Mouse (Mus musculus): ENCODE results near the gene Ugt2a2. TPM values are rescaled to one million over a fixed set of nuclear protein-coding genes. Genes with fewer than 3 reads are reported as not detected.

Ugt2a2 gene
- total and polyA plus RNA-seq, 3 experiments = not detected

GRCm38 (mm10) chr5:87457701-87458100 is 24.4 kb downstream of the Ugt2a2 start:
- H3K27ac ChIP-seq (ENCODE audit: control insufficient read depth, low read depth, low read length) = no peak overlapping the region
- H3K9ac ChIP-seq (ENCODE audit: control insufficient read depth, low read depth, low read length, poor library complexity, severe bottlenecking) = no peak overlapping the region
- no peaks in the 10 kb centered on the region for H3K27me3 ChIP-seq (ENCODE audit: control insufficient read depth in 1 of 2, insufficient read depth in 2 of 2, low read length in 2 of 2)
- H3K9me3 ChIP-seq (replicated peaks; ENCODE audit: insufficient read depth, low read length) = no peaks in the 10 kb centered on the region
- no peaks in the 10 kb centered on the region for H3K79me2 ChIP-seq (ENCODE audit: control insufficient read depth, insufficient read depth, low read length, poor library complexity)
- H3K4me3 ChIP-seq (ENCODE audit: control insufficient read depth in 1 of 2, insufficient read depth in 1 of 2, low read depth in 2 of 2, low read length in 2 of 2) = no peak overlapping the region
- no peaks in the 10 kb centered on the region for H3K4me1 ChIP-seq (ENCODE audit: control insufficient read depth in 1 of 2, insufficient read depth in 2 of 2, low read length in 2 of 2)
- no peak for DNase-seq (ENCODE audit: low read depth, low spot score)
- TF ChIP-seq SMC3 (IDR thresholded peaks at IDR 0.05; ENCODE audit: low read depth, low read length) = no peak
- TF ChIP-seq MXI1 (IDR thresholded peaks at IDR 0.05; ENCODE audit: low read depth, low read length) = no peak
- TF ChIP-seq CHD2 (IDR thresholded peaks at IDR 0.05; ENCODE audit: low read length) = no peak
- TF ChIP-seq ELF1 (IDR thresholded peaks at IDR 0.05; ENCODE audit: low read depth, low read length) = no peak
- TF ChIP-seq NRF1 (IDR thresholded peaks at IDR 0.05; ENCODE audit: insufficient read depth, low read depth, low read length, poor library complexity, severe bottlenecking) = no peak
- no peak for TF ChIP-seq GABPA (IDR thresholded peaks at IDR 0.05; ENCODE audit: low read depth, low read length)
- TF ChIP-seq MEF2A (IDR thresholded peaks at IDR 0.05; ENCODE audit: extremely low read depth, insufficient replicate concordance, low read depth, low read length, poor library complexity, severe bottlenecking) = no peak
- no peak for TF ChIP-seq TCF12 (IDR thresholded peaks at IDR 0.05; ENCODE audit: low read depth, low read length)
- no peak for TF ChIP-seq MAZ (IDR thresholded peaks at IDR 0.05; ENCODE audit: low read depth, low read length)
- H3K36me3 ChIP-seq (ENCODE audit: control insufficient read depth in 1 of 2, insufficient read depth in 2 of 2, low read length in 2 of 2) = no peaks in the 10 kb centered on the region

GRCm38 (mm10) chr5:87456216-87456850 is 25.7 kb downstream of the Ugt2a2 start:
- Histone ChIP-seq H3K36me3 (ENCODE audit: control insufficient read depth in 1 of 2, insufficient read depth in 2 of 2, low read length in 2 of 2) (no peaks in the 10 kb centered on the region), H3K27me3 (ENCODE audit: control insufficient read depth in 1 of 2, insufficient read depth in 2 of 2, low read length in 2 of 2) (no peaks in the 10 kb centered on the region)

More at GRCm38 (mm10) chr5:87456216-87456850, 25.7 kb downstream of the Ugt2a2 start:
- no peaks in the 10 kb centered on the region for H3K9me3 ChIP-seq (replicated peaks; ENCODE audit: insufficient read depth, low read length)
- no peaks in the 10 kb centered on the region for H3K79me2 ChIP-seq (ENCODE audit: control insufficient read depth, insufficient read depth, low read length, poor library complexity)
- H3K4me3 ChIP-seq (ENCODE audit: control insufficient read depth in 1 of 2, insufficient read depth in 1 of 2, low read depth in 2 of 2, low read length in 2 of 2) = no peak overlapping the region
- H3K27ac ChIP-seq (ENCODE audit: control insufficient read depth, low read depth, low read length) = no peak overlapping the region
- TF ChIP-seq SIN3A (IDR thresholded peaks at IDR 0.05; ENCODE audit: low read length) (no peak), POLR2A (IDR thresholded peaks at IDR 0.05; ENCODE audit: control insufficient read depth in 1 of 2, insufficient read depth in 1 of 2, low read depth in 1 of 2, low read length in 2 of 2, poor library complexity in 1 of 2) (no peak), ZNF384 (IDR thresholded peaks at IDR 0.05; ENCODE audit: low read depth, low read length) (no peak), EP300 (IDR thresholded peaks at IDR 0.05; ENCODE audit: low read depth in 1 of 2, low read length in 2 of 2) (no peak), NELFE (IDR thresholded peaks at IDR 0.05; ENCODE audit: low read depth, low read length) (no peak), ZKSCAN1 (IDR thresholded peaks at IDR 0.05; ENCODE audit: low read depth, low read length) (no peak), MYC (IDR thresholded peaks at IDR 0.05; ENCODE audit: low read depth, low read length) (no peak), JUND (IDR thresholded peaks at IDR 0.05; ENCODE audit: low read depth, low read length) (no peak), ETS1 (IDR thresholded peaks at IDR 0.05; ENCODE audit: low read depth, low read length) (no peak), TAL1 (IDR thresholded peaks at IDR 0.05; ENCODE audit: low read length) (no peak), E2F4 (IDR thresholded peaks at IDR 0.05; ENCODE audit: borderline replicate concordance, low read depth, low read length) (no peak), MAX (IDR thresholded peaks at IDR 0.05; ENCODE audit: low read length) (no peak), USF2 (IDR thresholded peaks at IDR 0.05; ENCODE audit: borderline replicate concordance in 1 of 2, insufficient read depth in 1 of 2, low read depth in 1 of 2, low read length in 2 of 2) (no peak)
- no peak for DNase-seq (ENCODE audit: low read depth, low spot score)
- no peak overlapping the region for H3K9ac ChIP-seq (ENCODE audit: control insufficient read depth, low read depth, low read length, poor library complexity, severe bottlenecking)
- H3K4me1 ChIP-seq (ENCODE audit: control insufficient read depth in 1 of 2, insufficient read depth in 2 of 2, low read length in 2 of 2) = no peaks in the 10 kb centered on the region
